Comparison of ENCODE assay signal across 8 mouse cellular contexts in genomic region chr7:24883896-24884692, GRCm38 (mm10). TPM values are rescaled to one million over a fixed set of nuclear protein-coding genes. Genes with fewer than 3 reads are reported as not detected.
A peak's percentile ranks its signal among the peaks of the same experiment; 100 is the strongest.
DNase-seq lines count a peak whose midpoint lies in the region; ATAC-seq lines count a peak whose summit lies in the region.

TSS of gene Rps19 (plus strand) at chr7:24884371.

- H3K4me2 ChIP-seq in hindbrain, embryonic 14.5 days (replicated peaks): peak within 1 kb of the TSS; percentile 92

- ATAC-seq in hindbrain, embryonic 14.5 days (ENCODE audit: low FRiP score): peak; percentile 94

- no peaks in the 10 kb centered on the region for H3K27me3 ChIP-seq in hindbrain, embryonic 14.5 days (ENCODE audit: control insufficient read depth, insufficient read depth, low read length)

- H3K4me3 ChIP-seq in hindbrain, embryonic 14.5 days (replicated peaks; ENCODE audit: low read length): peak within 1 kb of the TSS; percentile 89

- H3K9me3 ChIP-seq in hindbrain, embryonic 14.5 days (ENCODE audit: control insufficient read depth, low read length): no peaks in the 10 kb centered on the region

- peak within 1 kb of the TSS; percentile 97 for H3K9ac ChIP-seq in hindbrain, embryonic 14.5 days

- DNase-seq in R1 (ENCODE audit: low read depth, low spot score): peak; percentile 100
- peak; percentile 99 for DNase-seq in cerebellum, postnatal 25 days
- peak; percentile 94 to 95 for DNase-seq in frontal cortex, postnatal 25 days (ENCODE audit: low spot score in 2 of 2)
- DNase-seq in hindbrain, embryonic 14.5 days (ENCODE audit: low spot score): peak; percentile 100
- peak; percentile 97 to 98 for DNase-seq in layer of hippocampus, postnatal 36 days
- DNase-seq in lung, postnatal 36 days: peak; percentile 100
- DNase-seq in retina, postnatal 1 day: peak; percentile 100
- peak; percentile 96 to 98 for DNase-seq in urinary bladder, adult 18-20 months (ENCODE audit: low spot score in 2 of 2)

- peak within 1 kb of the TSS; percentile 87 for H3K27ac ChIP-seq in hindbrain, embryonic 14.5 days

- WGBS in hindbrain, embryonic 14.5 days: under 1% methylated on average over 57 of the region's 57 CpGs

- H3K36me3 ChIP-seq in hindbrain, embryonic 14.5 days (replicated peaks; ENCODE audit: control insufficient read depth, insufficient read depth): peaks cover 38% of the 10 kb centered on the region

- H3K4me1 ChIP-seq in hindbrain, embryonic 14.5 days (replicated peaks; ENCODE audit: control insufficient read depth, insufficient read depth, low read length): peaks cover 17% of the 10 kb centered on the region

RNA-seq across cellular contexts. Expression of gene Rps19, which starts in this region (rescaled TPM):
- polyA plus RNA-seq in hindbrain, embryonic 14.5 days (2014; fragmentation: Nextera tagmentation; extraction: Ambion mirVana): 1,197 and 1,586 TPM in 2 replicates
- 100 to 1,000 TPM; 490 to 494 TPM for total RNA-seq in layer of hippocampus, postnatal 36 days (2021)

Comparison
In these comparisons a context has a peak if more than half of its experiments do, and no peak if none do; other contexts are left out.
1. Peak in every context shown above with its lines: DNase-seq, ATAC-seq, H3K4me3 ChIP-seq and H3K27ac ChIP-seq.